Mouse (Mus musculus): ENCODE data around the gene Gm40193. TPM values are rescaled to one million over a fixed set of nuclear protein-coding genes. Genes with fewer than 3 reads are reported as not detected.

The Gm40193 gene
- polyA plus RNA-seq (2012; rRNA removed), result not detected in 2 replicates

GRCm38 (mm10) chr11:70532839-70533238, at the start of gene Gm40193:
Gene Gm40193 (minus strand): TSS chr11:70532939.

GRCm38 (mm10) chr11:70562287-70562994, 29.7 kb upstream of the Gm40193 start, which contains the start of gene Mink1:
Gene Mink1 (plus strand): TSS chr11:70562881.

GRCm38 (mm10) chr11:70539877-70540587, 7.3 kb upstream of the Gm40193 start, which contains the start of gene Pld2:
Gene Pld2 (plus strand): TSS chr11:70540064.

GRCm38 (mm10) chr11:70525184-70525678, 7.5 kb downstream of the Gm40193 start, which contains the start of gene Psmb6:
Gene Psmb6 (plus strand): TSS chr11:70525367.

GRCm38 (mm10) chr11:70518923-70519322, 13.8 kb downstream of the Gm40193 start, which contains the start of gene Gltpd2:
Gene Gltpd2 (plus strand): TSS chr11:70519196.

GRCm38 (mm10) chr11:70514288-70514687, 18.5 kb downstream of the Gm40193 start, which contains the start of gene Vmo1:
Gene Vmo1 (minus strand): TSS chr11:70514616.

GRCm38 (mm10) chr11:70504970-70505369, 27.8 kb downstream of the Gm40193 start, which contains the start of gene Tm4sf5:
Gene Tm4sf5 (plus strand): TSS chr11:70505244.

Other genes with a start within 250 kb of the Gm40193 start
- gene Alox12e, start 210.3 kb downstream of the Gm40193 start, polyA plus RNA-seq (2012; rRNA removed), result 0.29 and 0.41 TPM in 2 replicates
- 3.4 and 10.5 TPM in 2 replicates for gene Alox15, start 180.9 kb downstream of the Gm40193 start, polyA plus RNA-seq (2012; rRNA removed)
- 9.3 and 10.3 TPM in 2 replicates for gene Pelp1, start 122.9 kb downstream of the Gm40193 start, polyA plus RNA-seq (2012; rRNA removed)
- 16.9 and 23.4 TPM in 2 replicates for gene Arrb2, start 100.3 kb downstream of the Gm40193 start, polyA plus RNA-seq (2012; rRNA removed)
- gene Med11, start 81.0 kb downstream of the Gm40193 start, polyA plus RNA-seq (2012; rRNA removed), result 6.9 and 7.9 TPM in 2 replicates
- 2.3 TPM in 2 replicates for gene Zmynd15, start 73.5 kb downstream of the Gm40193 start, polyA plus RNA-seq (2012; rRNA removed)
- gene Cxcl16, start 73.0 kb downstream of the Gm40193 start, polyA plus RNA-seq (2012; rRNA removed), result 14.1 and 16.5 TPM in 2 replicates
- 9.1 and 10.4 TPM in 2 replicates for gene Tm4sf5, start 27.7 kb downstream of the Gm40193 start, polyA plus RNA-seq (2012; rRNA removed)
- not detected in 2 replicates for gene Vmo1, start 18.3 kb downstream of the Gm40193 start, polyA plus RNA-seq (2012; rRNA removed)
- gene Gltpd2, start 13.7 kb downstream of the Gm40193 start, polyA plus RNA-seq (2012; rRNA removed), result 0.10 TPM in 1 of 2 replicates, not detected in the other
- gene Psmb6, start 7.6 kb downstream of the Gm40193 start, polyA plus RNA-seq (2012; rRNA removed), result 154 and 176 TPM in 2 replicates
- gene Pld2, start 7.1 kb upstream of the Gm40193 start, polyA plus RNA-seq (2012; rRNA removed), result 25.1 and 27.7 TPM in 2 replicates
- gene Mink1, start 29.9 kb upstream of the Gm40193 start, polyA plus RNA-seq (2012; rRNA removed), result 57.1 and 69.6 TPM in 2 replicates
- gene 4930544D05Rik, start 82.9 kb upstream of the Gm40193 start, polyA plus RNA-seq (2012; rRNA removed), result not detected in 2 replicates
- 0.42 TPM in 1 of 2 replicates, not detected in the other for gene Chrne, start 86.3 kb upstream of the Gm40193 start, polyA plus RNA-seq (2012; rRNA removed)
- gene Gp1ba, start 106.2 kb upstream of the Gm40193 start, polyA plus RNA-seq (2012; rRNA removed), result 0.05 and 0.16 TPM in 2 replicates
- 33.9 and 37.1 TPM in 2 replicates for gene Rnf167, start 114.3 kb upstream of the Gm40193 start, polyA plus RNA-seq (2012; rRNA removed)
- gene Slc25a11, start 114.5 kb upstream of the Gm40193 start, polyA plus RNA-seq (2012; rRNA removed), result 46.6 and 58.0 TPM in 2 replicates
- 1,547 and 3,714 TPM in 2 replicates for gene Pfn1, start 121.7 kb upstream of the Gm40193 start, polyA plus RNA-seq (2012; rRNA removed)
- gene Eno3, start 124.3 kb upstream of the Gm40193 start, polyA plus RNA-seq (2012; rRNA removed), result 17.5 and 26.2 TPM in 2 replicates
- gene Spag7, start 136.5 kb upstream of the Gm40193 start, polyA plus RNA-seq (2012; rRNA removed), result 8.1 and 8.5 TPM in 2 replicates
- gene Camta2, start 155.2 kb upstream of the Gm40193 start, polyA plus RNA-seq (2012; rRNA removed), result 17.7 and 19.8 TPM in 2 replicates
- gene Inca1, start 167.2 kb upstream of the Gm40193 start, polyA plus RNA-seq (2012; rRNA removed), result 0.63 and 1.0 TPM in 2 replicates
- gene Kif1c, start 167.6 kb upstream of the Gm40193 start, polyA plus RNA-seq (2012; rRNA removed), result 42.2 and 58.4 TPM in 2 replicates
- 0.48 and 0.54 TPM in 2 replicates for gene Zfp3, start 231.3 kb upstream of the Gm40193 start, polyA plus RNA-seq (2012; rRNA removed)

All from stomach, adult 2 months (tissue).